Mouse (Mus musculus) left cerebral cortex, adult 2 months (tissue): ENCODE measurements around the gene Ldb2. TPM values are rescaled to one million over a fixed set of nuclear protein-coding genes. Genes with fewer than 3 reads are reported as not detected.
A peak's percentile ranks its signal among the peaks of the same experiment; 100 is the strongest.

Source experiments
- DNase-seq, 2 experiments: peaks; one replicate each; pipeline ENCODE4 v3.0.0; 2021 to 2022; ENCODE audit warnings: low spot score in 2 of 2, mixed read lengths in 1 of 2; ENCODE audit errors: extremely low spot score in 1 of 2
- H3K27ac ChIP-seq: fragments of 200-600 bp; 2 replicates; pipeline ENCODE4 v1.8.1; 2022
- H3K4me3 ChIP-seq: fragments of 200-600 bp; 2 replicates; pipeline ENCODE4 v1.8.1; 2022
- CTCF ChIP-seq: fragments of 200-600 bp; IDR thresholded peaks from 2 replicates; pipeline ENCODE4 v1.8.1; 2022; ENCODE audit warnings: antibody characterized with exemption, mild to moderate bottlenecking, moderate library complexity
- intact Hi-C: fragments of 180-260 bp; cut with DNase I; formaldehyde crosslinking; loops from one replicate; pipeline ENCODE4 v1.15.1; 2025
- total RNA-seq, 2 experiments: library from RNA; stranded (reverse); gene quantifications; 2 replicates each; pipeline ENCODE4 v1.2.3; 2021

Gene Ldb2
- total RNA-seq, 2 experiments from 2014 or later: 52.5 to 60.4 TPM

DNA sequence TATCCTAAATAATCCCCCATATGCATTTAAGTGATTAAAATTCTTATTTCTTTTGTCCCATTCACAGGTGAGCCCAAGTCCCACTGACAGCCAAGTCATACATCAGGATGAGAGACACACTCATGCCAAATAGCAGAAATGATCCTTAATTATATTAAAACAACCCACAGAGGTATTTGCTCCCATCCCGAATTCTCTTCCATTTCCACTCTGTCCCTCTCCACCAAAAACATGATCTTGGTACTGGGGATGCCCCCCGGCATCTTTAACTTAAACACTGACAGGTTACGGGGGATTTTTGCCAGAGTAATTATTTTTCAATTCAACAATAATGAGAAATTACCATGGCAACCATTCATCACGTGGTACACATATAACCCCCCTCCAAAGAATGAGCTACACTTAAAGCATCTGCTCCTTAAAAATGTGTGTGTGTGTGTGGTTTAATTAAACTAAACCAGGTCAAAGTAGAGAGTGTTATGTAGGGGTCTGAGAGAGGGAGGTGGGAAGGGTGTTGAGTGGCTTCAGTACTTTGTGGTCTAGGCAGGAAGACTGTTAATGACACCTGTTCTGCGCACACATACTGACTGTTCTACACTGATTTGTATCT lies 123.2 kb downstream of the Ldb2 start:
- no peak overlapping the region for H3K27ac ChIP-seq
- no peak for TF ChIP-seq CTCF
- intact Hi-C loops: no loop called here

GRCm38 (mm10) chr5:44670336-44670735 lies 129.1 kb downstream of the Ldb2 start:
- Histone ChIP-seq H3K4me3 (no peak overlapping the region), H3K27ac (no peak overlapping the region)
- TF ChIP-seq CTCF: no peak
- DNase-seq: no peak
- intact Hi-C loops: no loop called here

More for the DNA sequence above, 123.2 kb downstream of the Ldb2 start:
- DNase-seq: no peak
- no peak overlapping the region for H3K4me3 ChIP-seq

DNA sequence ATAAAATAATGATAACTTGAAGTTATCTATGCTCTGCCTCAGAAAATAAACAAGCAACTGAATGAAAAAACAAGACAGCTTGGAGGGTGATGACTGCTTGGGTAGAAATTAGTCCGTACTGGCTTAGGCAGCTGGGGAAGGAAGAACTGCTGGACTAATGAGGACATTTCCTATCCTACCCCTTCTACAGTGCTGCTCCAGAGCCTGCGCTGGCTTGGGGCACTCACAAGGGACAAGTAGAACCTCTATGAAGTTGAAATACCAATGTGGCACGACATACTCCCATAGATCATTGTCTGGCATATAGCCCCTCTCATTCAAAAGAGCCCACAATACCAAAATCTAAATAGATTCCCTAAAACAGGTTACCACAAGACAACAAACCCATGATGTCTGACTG lies 131.6 kb downstream of the Ldb2 start:
- no peak for TF ChIP-seq CTCF
- DNase-seq: no peak
- no peak overlapping the region for H3K4me3 ChIP-seq
- H3K27ac ChIP-seq: no peak overlapping the region
- intact Hi-C loops: no loop called here

DNA sequence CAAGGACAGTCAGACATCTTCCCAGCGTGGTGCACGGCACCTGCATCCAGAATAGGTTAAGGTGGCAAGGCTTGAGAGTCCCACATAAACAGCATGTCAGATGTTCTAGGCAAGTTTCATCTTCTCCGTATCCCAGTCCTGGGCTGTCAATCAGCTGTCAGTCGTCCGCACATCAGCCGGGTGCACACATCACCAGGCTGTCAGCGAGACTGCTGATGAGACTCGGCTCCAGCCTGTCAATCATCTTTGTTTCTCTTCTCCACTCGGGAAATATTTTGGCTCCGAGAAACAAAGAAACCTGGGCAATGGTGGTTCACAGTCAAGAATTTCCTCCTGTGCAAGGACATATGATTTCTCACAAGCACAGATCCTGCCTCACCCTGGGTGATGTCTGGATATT lies 132.1 kb downstream of the Ldb2 start:
- peak in 1 of 2 experiments; percentile 16 for DNase-seq
- intact Hi-C loops: no loop called here
- no peak for TF ChIP-seq CTCF
- Histone ChIP-seq H3K4me3 (no peak overlapping the region), H3K27ac (no peak overlapping the region)

DNA sequence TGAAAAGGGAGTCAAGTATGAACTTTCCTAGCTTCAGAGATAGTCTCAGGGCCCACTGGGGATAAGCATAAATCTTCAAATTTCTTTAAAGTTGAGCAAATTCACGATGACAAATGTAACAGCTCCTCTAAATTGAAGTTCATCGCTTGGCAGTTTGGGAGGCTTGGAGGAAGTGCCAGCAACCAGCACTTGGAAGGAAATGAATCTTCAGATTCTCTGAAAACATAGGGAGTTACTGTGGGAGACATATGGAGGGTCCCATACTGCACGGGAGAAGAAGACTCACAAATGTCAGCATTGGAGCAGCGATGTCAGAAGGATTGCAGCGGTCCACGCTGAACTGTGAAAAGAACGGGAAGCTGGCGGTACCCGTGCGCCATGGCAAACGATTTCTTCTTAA lies 139.8 kb downstream of the Ldb2 start:
- intact Hi-C loops: loop anchor here (10.0 kb wide), 1 partner anchor 355 kb away; no protein-coding TSS in a partner anchor
- DNase-seq: no peak
- Histone ChIP-seq H3K4me3 (no peak overlapping the region), H3K27ac (no peak overlapping the region; the same call in 1 of the 2 replicates)
- no peak for TF ChIP-seq CTCF

DNA sequence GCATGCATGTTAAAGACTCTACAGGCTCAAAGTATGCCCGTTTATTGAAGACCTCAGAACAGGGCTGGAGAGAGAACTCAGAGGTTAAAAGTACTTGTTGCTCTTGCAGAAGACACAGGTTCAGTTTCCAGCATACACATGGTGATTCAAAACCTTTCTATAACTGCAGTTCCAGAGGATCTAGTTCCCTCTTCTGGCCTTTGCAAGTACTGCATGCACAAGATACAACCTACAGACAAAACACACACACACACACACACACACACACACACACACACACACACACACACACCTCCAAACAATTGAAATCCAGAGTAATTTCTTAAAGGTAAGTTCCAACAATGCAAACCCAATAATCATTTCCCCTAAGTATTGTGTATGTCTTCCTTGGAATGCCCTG lies 142.8 kb downstream of the Ldb2 start:
- Histone ChIP-seq H3K4me3 (no peak overlapping the region), H3K27ac (no peak overlapping the region)
- intact Hi-C loops: loop anchor here (10.0 kb wide), 1 partner anchor 352 kb away; no protein-coding TSS in a partner anchor
- DNase-seq: no peak
- TF ChIP-seq CTCF: no peak; the same call in 1 of the 2 replicates

GRCm38 (mm10) chr5:44654403-44654802 lies 145.1 kb downstream of the Ldb2 start:
- Histone ChIP-seq H3K4me3 (no peak overlapping the region), H3K27ac (no peak overlapping the region)
- no peak for DNase-seq
- intact Hi-C loops: loop anchor here (10.0 kb wide), 1 partner anchor 350 kb away; no protein-coding TSS in a partner anchor
- no peak for TF ChIP-seq CTCF

DNA sequence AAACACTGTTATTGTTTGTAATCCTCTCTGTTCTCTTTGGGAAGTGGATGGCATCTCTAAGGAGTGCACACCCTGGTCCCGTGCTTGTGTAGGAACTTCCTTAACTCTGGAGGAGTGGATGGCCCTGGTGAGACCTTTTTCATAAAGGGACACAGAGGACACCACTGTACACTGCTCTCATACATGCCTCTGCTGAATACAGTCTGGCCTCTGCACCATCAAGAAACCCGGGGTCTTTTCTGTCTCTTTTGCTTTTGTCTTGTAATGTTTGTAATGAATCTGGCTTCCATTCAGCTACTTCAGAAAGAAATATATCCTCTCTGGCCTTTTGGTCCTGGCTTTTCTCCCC lies 152.7 kb downstream of the Ldb2 start:
- Histone ChIP-seq H3K4me3 (no peak overlapping the region), H3K27ac (no peak overlapping the region)
- DNase-seq: no peak
- intact Hi-C loops: no loop called here
- TF ChIP-seq CTCF: no peak

GRCm38 (mm10) chr5:44645952-44646841 lies 153.3 kb downstream of the Ldb2 start:
- no peak for DNase-seq
- no peak for TF ChIP-seq CTCF
- H3K27ac ChIP-seq: no peak overlapping the region
- intact Hi-C loops: no loop called here
- H3K4me3 ChIP-seq: no peak overlapping the region

DNA sequence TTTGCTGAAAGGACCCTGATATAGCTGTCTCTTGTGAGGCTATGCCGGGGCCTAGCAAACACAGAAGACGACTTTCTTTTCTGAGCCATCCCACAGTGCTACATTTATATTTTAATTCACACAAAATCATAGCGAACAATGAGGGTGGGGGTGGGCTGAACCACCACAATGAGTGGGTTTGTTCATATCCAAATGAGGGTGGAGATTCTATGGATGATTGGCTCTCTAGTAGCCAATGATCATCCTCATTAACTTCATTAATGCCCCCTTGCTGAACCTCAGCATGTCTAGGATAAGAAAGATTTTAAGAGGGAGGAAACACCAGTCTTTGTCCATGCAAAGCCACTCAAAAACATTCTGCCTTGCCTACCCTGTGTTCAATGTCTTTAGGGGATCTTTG lies 156.4 kb downstream of the Ldb2 start:
- TF ChIP-seq CTCF: no peak
- DNase-seq: no peak
- Histone ChIP-seq H3K4me3 (no peak overlapping the region), H3K27ac (no peak overlapping the region)
- intact Hi-C loops: no loop called here

DNA sequence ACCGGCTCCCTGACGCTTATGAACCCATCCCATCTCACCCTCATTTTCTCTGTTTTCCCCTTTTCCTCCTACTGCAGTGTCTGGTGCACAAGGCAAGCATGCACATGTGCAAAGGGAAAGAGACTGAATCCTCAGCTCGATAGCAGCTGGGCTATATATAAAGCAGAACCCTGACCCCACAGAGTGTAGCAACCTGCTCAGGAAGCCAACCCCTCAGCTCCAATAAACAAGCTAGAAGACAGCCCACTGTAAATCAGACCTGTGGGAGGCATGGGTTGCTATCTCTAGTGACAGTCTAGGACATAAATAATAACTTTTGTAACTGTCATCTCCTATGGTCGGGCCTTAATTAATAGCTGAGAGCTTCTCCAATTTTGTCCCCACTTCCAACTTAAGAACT lies 158.4 kb downstream of the Ldb2 start:
- Histone ChIP-seq H3K4me3 (no peak overlapping the region), H3K27ac (no peak overlapping the region)
- intact Hi-C loops: no loop called here
- no peak for DNase-seq
- TF ChIP-seq CTCF: no peak

DNA sequence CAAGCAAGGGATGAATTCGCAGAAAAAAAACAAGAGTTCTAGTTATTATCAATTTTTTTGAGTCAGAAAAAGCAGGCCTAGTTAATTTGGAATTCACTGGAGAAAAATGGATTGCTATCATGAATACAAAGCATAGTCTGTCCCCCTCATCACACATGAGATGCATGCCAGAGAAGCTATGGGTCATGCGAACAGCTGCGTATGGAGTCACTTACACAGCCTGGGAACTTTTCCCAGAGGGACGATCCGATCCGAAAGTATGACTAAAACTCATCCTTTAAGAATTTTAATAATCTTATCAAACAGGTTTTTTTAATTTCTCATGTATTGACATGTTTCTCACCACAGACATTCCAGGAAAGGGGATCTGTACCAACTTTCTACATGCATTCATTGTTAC lies 163.9 kb downstream of the Ldb2 start:
- no peak overlapping the region for H3K4me3 ChIP-seq
- TF ChIP-seq CTCF: no peak
- DNase-seq: no peak
- intact Hi-C loops: no loop called here
- no peak overlapping the region for H3K27ac ChIP-seq
